Mouse (Mus musculus) liver, adult (tissue): Measurements from ENCODE around the gene Rrh.

Experiments used
- GATA4 ChIP-seq: IDR thresholded peaks from 2 replicates; pipeline ENCODE4 v1.6.1; 2014; ENCODE audit warnings: mild to moderate bottlenecking, low read length; ENCODE audit not compliant: insufficient replicate concordance

Rrh gene

DNA sequence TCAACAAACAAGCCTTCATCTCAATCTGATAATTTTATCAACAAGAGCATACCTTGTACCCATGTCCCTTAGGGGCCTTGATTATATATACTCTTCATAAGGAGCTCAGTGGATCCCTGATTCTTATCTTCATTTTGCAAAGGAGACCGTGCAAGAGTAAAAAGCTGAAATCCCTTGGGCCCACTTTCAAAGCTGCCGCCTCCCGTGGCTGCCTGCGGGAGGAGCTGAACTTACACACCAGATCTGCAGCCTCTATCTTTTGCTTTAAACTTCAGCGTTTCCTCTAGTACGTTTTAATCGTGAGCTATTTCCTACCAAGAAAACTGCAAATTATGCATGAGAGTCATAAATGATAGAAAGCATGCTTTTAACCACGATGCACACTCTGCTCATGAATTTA lies 651 bp downstream of the Rrh start:
- no peak for TF ChIP-seq GATA4

DNA sequence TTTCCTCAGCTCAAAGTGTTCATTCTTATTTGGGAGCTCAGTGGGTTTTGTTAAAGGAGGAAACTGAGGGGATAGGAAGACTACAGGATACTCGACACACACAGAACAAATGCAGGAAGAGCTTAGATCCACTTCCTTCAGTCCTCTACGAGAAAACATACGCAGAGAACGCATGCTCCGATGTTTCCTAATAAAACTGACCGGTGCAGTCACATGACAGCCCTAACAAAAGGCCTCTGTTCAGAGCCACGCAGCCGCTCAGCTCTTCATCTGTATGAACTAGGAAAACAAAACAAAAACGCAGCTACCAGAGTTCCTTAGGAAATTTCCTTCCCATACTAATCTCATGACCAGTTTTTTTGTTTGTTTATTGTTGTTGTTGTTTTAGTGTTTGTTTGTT lies 1.5 kb downstream of the Rrh start:
- no peak for TF ChIP-seq GATA4

DNA sequence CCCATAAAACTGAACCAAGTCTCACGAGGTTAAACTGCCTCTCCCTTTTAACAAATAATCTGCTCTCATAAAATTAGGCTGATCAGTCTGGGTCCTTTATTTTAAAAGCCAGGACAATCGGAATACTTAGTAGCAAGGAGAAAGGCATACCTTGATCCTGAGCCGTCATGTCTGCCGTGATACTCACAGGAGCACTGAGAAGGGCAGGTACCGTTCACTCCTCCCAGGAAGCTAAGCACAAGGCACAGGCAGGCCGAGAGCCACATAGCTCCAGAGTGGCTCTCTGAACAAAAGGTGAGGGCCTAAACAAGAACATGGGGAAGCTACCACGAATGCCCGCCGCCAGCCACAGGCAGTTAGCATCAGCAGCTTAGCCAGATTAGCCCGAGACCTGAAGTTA lies 18.6 kb downstream of the Rrh start, which contains the start of gene Lrit3:
Gene Lrit3 (minus strand): TSS at position 266 of the 400 bp plus-strand sequence.
- TF ChIP-seq GATA4: no peak

DNA sequence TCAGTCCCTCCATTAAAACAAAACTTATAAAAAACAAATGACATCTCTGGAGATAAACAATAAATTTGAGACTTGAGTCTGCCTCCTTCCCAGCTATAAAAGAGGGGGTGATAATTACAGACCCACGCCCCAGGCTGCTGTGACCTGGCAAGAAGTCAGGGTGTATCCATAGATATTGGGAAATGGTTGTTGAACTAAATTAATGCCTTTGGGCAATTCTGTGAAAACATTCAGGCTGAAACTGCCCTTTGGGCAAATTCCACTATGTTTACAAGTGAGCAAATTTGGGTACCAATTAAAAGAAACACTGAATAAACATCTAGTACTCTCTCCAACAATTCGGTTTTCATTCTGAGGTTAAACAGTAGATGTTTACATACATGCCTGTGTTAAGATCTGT lies 23.4 kb downstream of the Rrh start:
- no peak for TF ChIP-seq GATA4

DNA sequence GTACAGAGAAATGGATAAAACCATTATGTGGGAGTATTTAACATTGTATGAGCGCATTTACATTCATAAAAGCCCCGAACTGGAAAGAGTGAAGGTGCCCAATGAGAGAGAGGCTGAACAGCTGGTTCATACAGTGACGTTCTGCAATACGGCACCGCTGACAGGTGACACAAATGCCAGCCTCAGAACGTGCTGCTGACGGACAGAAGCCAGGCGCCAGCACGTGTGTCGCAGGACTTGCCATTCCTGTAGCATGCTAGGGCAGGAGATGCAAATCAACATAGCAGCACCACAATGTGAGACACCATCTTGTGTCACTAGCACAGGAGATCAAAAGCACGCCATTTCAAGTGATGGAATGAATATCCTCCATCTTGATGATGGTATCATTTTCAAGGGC lies 23.8 kb downstream of the Rrh start:
- no peak for TF ChIP-seq GATA4

DNA sequence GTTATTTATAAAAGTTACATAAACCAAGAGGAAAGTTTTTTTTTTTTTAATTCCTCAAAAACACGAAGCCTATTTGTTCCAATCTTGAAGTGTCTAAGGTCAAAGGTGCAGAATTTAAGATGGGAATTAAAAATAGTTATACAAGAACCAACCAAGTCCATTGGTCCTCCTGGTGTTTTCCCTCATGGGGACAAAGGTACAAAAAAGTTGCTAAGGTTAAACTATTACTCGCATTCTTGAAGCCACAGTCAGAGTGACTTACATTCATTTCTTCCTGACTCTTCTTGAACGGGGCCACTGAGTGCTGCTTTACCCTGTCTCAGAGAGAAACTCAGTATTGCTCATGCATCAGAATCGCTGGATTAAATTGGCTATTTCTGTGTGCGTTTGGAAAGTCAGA lies 25.0 kb downstream of the Rrh start:
- TF ChIP-seq GATA4: no peak

DNA sequence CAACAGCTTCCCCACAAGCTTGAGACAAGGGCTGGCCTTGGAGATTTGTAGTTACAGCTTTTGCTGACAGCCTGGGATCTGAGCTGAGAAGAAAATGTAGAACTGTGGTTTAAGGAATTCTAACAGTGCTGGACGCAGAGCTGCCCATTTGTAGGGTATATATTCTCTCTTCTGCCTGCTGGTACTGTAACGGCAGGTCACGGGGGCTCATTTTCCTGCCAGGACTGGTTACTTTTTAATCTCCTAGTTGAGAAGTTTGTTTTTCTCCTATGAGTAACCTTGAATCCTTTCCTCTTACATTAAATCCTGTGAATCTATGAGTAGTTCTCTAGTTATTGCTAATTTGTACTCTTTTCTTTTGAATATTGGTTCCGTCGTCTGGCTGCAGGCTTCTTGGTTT lies 28.6 kb downstream of the Rrh start:
- TF ChIP-seq GATA4: no peak

DNA sequence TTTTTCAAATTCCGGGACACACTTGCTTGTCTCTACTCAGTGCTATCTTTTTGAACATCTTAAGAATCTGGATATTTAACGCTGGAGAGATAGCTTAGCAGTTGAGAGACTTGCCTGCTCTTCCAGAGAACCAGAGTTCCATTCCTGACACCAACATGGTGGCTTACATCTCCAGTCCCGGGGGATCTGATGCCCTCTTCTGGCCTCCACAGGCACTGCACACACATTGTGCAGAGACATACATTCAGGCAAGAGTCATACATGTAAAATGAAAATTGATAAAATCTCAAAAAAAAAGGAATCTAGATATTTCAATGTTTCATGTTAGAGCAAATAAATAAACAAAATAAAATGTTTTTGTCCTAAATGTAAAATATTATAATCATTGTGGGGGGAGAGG lies 39.6 kb downstream of the Rrh start:
- no peak for TF ChIP-seq GATA4

DNA sequence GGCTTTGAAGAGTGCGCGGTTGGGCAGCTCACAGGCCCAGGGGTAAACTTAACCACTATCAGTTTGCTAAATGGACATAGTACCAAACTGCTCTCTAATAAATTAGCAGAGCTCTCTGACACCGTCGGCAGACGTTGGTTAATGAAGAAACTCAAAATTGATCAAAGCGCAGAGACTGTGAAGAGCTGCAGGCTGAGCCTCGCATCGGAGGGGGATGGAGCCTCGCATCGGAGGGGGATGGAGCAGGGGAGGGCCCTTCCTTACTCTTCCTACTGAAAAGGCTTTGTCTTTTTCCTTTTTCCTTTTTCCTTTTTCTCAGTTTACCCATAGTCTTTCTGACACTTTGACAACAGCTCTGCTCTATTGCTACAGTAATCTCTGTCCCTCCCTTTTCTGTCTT lies 41.0 kb downstream of the Rrh start:
- no peak for TF ChIP-seq GATA4

DNA sequence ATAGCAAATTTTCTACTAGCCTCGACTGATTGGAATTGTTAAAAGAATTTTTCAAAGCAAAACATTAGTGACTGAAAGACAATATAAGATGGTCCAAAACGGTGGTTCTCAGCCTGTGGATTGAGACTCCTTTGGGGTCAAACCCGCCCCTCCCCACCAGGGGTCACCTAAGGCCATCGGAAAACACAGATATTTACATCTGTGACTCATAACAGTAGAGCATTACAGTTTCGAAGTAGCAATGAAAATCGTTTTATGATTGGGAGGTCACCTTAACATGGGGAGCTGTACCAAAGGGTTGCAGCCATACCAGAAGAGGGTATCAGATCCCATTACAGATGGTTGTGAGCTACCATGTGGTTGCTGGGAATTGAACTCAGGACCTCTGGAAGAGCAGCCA lies 51.2 kb downstream of the Rrh start:
- TF ChIP-seq GATA4: no peak

DNA sequence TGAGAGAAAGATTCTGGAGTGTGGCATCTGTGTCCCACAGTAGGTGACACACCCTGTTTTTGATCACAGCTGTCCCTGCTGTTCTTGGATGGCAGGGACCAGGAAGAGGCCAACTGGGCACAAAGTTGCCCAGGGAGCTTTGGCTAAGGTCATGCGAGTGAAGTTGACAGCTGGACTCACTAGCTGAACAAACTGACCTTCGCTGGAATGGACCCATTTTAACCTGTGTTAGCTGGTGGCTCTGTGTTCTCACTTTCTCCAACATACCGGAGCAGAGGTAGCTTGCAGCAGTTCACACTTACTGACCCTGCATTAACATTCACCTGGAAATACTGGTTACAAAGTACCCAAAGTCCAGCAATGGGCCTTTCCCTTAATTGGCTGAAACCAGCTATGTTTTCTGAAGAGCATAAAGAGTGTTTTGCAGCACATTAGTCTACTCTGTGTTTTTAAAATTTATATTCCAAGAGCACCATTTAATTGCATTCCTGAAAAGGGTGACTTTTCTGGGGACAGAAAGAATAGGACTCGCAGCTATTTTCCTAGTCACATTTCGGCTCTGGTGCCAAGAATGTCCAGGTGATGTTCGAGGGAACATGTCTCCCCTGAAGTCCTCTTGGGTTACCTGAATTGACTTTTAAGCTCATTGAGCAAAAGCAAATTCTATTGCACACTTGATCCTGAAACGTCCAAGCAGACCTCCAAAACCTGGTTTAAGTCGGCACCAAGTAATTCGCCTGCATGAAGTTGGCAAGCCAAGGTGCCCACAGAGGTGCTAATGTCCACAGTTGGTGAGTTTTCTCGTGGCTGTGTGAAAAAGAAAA lies 55.2 kb downstream of the Rrh start:
- TF ChIP-seq GATA4: no peak

DNA sequence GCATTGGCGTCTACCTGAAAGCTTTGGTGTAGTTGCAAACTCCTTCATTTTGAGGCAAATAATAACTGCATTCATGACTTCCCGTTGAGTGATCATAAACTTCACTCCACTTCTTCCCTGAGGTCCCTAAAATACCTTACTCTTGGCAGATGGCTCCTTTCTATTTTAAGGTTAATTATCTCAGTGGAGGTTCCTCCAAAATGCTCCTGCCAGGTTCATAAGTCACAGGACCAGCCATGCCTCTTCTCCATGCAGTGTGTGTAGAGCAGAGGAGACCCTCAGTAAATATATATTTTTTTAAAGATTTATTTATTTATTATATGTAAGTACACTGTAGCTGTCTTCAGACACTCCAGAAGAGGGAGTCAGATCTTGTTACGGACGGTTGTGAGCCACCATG lies 56.3 kb downstream of the Rrh start:
- TF ChIP-seq GATA4: no peak

DNA sequence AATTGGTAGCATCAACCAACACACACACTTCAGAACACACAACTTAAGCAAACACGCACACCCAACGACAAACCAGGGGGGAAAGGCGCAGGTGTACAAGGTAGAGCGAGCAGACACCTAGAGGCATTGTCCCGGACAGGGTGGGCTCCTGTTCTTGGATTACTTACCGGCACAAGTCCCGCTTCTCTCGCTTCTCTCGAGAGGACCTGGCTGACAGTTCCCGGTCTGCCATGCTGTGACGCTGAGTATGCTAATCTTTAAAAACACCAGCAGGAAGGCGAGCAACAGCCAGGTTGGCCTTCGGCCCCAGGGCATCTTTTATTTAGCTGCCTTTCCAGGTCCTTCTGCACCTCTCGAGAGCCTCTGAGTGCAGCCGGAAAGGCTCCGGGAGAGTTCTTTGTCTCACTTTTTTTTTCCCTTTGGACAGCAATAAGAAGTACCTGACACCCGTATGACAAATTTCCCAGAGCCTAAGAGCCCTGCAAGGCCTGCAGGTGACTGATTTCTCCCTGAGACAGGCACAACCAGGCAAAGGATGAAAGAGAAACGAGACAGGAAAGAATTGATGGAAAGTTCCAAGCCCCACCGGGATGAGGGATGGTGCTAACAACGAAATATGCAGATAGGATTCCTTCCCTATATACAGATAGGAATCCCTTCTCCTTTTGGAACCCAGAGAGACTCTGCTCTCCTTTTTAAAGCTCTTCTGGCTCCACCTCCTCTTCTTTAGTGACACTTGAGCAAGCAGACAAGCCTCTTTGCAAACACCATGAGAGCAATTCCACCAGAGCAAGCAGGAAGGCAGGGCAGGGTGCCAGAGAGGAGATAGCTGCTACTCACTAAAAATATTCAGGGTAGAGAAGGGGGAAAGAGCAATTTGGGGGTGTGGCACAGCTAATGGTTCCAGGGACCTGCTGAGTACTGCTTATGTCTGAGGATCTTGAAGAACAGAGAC lies 67.5 kb downstream of the Rrh start, which contains the start of gene Egf:
Gene Egf (minus strand): TSS at position 667 of the 955 bp plus-strand sequence.
- no peak for TF ChIP-seq GATA4
